In genomic region chr3:119128076-119128475, GRCm38 (mm10) we compare ENCODE assay signal across 27 mouse cellular contexts.
"Had no signal": no experiment of that assay in that cellular context is flagged by ENCODE, and none has a peak within 500 bp of the region (broad histone marks: within the 10 kb centered on the region; RNA-seq: fewer than 3 reads in every experiment).

No protein-coding gene starts in this region.

- H3K4me3 ChIP-seq: embryonic facial prominence, embryonic 10.5 days; embryonic facial prominence, embryonic 12.5 days; embryonic facial prominence, embryonic 13.5 days; embryonic facial prominence, embryonic 15.5 days; erythroblast, embryonic 14.5 days; forebrain, embryonic 10.5 days; forebrain, embryonic 12.5 days; forebrain, embryonic 13.5 days; forebrain, embryonic 15.5 days; gastrocnemius, adult 2 months; heart, adult 2 months had no signal

- H3K9ac ChIP-seq: embryonic facial prominence, embryonic 12.5 days; embryonic facial prominence, embryonic 13.5 days; embryonic facial prominence, embryonic 15.5 days; forebrain, embryonic 12.5 days; forebrain, embryonic 13.5 days; forebrain, embryonic 15.5 days; forebrain, postnatal 0 days had no signal

- H3K9me3 ChIP-seq: embryonic facial prominence, embryonic 10.5 days; embryonic facial prominence, embryonic 12.5 days; embryonic facial prominence, embryonic 13.5 days; embryonic facial prominence, embryonic 15.5 days; forebrain, embryonic 10.5 days; forebrain, embryonic 12.5 days; forebrain, embryonic 13.5 days; forebrain, embryonic 15.5 days had no signal

- H3K4me2 ChIP-seq: embryonic facial prominence, embryonic 12.5 days; embryonic facial prominence, embryonic 13.5 days; embryonic facial prominence, embryonic 15.5 days; forebrain, embryonic 12.5 days; forebrain, embryonic 13.5 days; forebrain, embryonic 15.5 days had no signal

- H3K27me3 ChIP-seq: embryonic facial prominence, embryonic 12.5 days; embryonic facial prominence, embryonic 13.5 days; embryonic facial prominence, embryonic 15.5 days; forebrain, embryonic 12.5 days; forebrain, embryonic 13.5 days; forebrain, embryonic 15.5 days had no signal

- ATAC-seq: forebrain, embryonic 13.5 days; forebrain, embryonic 14.5 days; forebrain, embryonic 15.5 days; forebrain, embryonic 16.5 days; forebrain, postnatal 0 days had no signal

- H3K27ac ChIP-seq: embryonic facial prominence, embryonic 10.5 days; embryonic facial prominence, embryonic 12.5 days; embryonic facial prominence, embryonic 13.5 days; embryonic facial prominence, embryonic 15.5 days; forebrain, embryonic 10.5 days; forebrain, embryonic 12.5 days; forebrain, embryonic 13.5 days; forebrain, embryonic 15.5 days; gastrocnemius, adult 2 months; heart, adult 2 months had no signal

- DNase-seq: cerebellum, adult 9-10 months; cerebellum, adult 9-11 months; cerebellum, postnatal 10 days; cerebellum, postnatal 14 days; cerebellum, postnatal 25 days; cerebellum, postnatal 36 days; embryo, embryonic 11 days; forebrain, postnatal 0 days; gastrocnemius, adult 2 months; gastrocnemius, postnatal 10 days; gastrocnemius, postnatal 14 days; gastrocnemius, postnatal 25 days; gastrocnemius, postnatal 36 days; heart, adult 11 months; heart, adult 18-20 months; heart, adult 2 months had no signal

- H3K4me1 ChIP-seq: embryonic facial prominence, embryonic 10.5 days; embryonic facial prominence, embryonic 12.5 days; embryonic facial prominence, embryonic 13.5 days; embryonic facial prominence, embryonic 15.5 days; forebrain, embryonic 10.5 days; forebrain, embryonic 12.5 days; forebrain, embryonic 13.5 days; forebrain, embryonic 15.5 days had no signal

- H3K36me3 ChIP-seq: embryonic facial prominence, embryonic 10.5 days; embryonic facial prominence, embryonic 12.5 days; embryonic facial prominence, embryonic 13.5 days; embryonic facial prominence, embryonic 15.5 days; forebrain, embryonic 10.5 days; forebrain, embryonic 12.5 days; forebrain, embryonic 15.5 days had no signal
